Mouse (Mus musculus) limb, embryonic 13.5 days (tissue): ENCODE results near the gene Arl15. TPM values are rescaled to one million over a fixed set of nuclear protein-coding genes. Genes with fewer than 3 reads are reported as not detected.

Experiments
- ATAC-seq: fragments of 200-750 bp; cut with Nextera tagmentation; 2 replicates; pipeline ENCODE4 v1.8.0; 2017; ENCODE audit warnings: low read depth, moderate number of reproducible peaks, moderate TSS enrichment; ENCODE audit not compliant: low FRiP score
- H3K27ac ChIP-seq: fragments of 300-500 bp; sonication (generic); 2 replicates; pipeline ENCODE4 v1.5.1; 2015; ENCODE audit warnings: inconsistent platforms, mild to moderate bottlenecking, moderate library complexity
- H3K27me3 ChIP-seq: fragments of 300-500 bp; sonication (generic); 2 replicates; pipeline ENCODE4 v1.6.1; 2015; ENCODE audit warnings: mild to moderate bottlenecking, inconsistent platforms
- H3K36me3 ChIP-seq: fragments of 300-500 bp; sonication (generic); 2 replicates; pipeline ENCODE4 v1.6.1; 2015; ENCODE audit warnings: inconsistent platforms, mild to moderate bottlenecking, moderate library complexity
- H3K4me1 ChIP-seq: fragments of 300-500 bp; sonication (generic); 2 replicates; pipeline ENCODE4 v1.6.1; 2015; ENCODE audit warnings: inconsistent platforms
- H3K4me2 ChIP-seq: fragments of 300-500 bp; sonication (generic); replicated peaks from 2 replicates; pipeline ENCODE4 v1.6.1; 2015; ENCODE audit warnings: inconsistent platforms, mild to moderate bottlenecking, moderate library complexity
- H3K4me3 ChIP-seq: fragments of 300-500 bp; sonication (generic); 2 replicates; pipeline ENCODE4 v1.5.1; 2015; ENCODE audit warnings: moderate library complexity, mild to moderate bottlenecking, inconsistent platforms
- H3K9ac ChIP-seq: fragments of 300-500 bp; sonication (generic); 2 replicates; pipeline ENCODE4 v1.6.1; 2015; ENCODE audit warnings: mild to moderate bottlenecking, inconsistent platforms
- H3K9me3 ChIP-seq: fragments of 300-500 bp; sonication (generic); 2 replicates; pipeline ENCODE4 v1.6.1; 2016; ENCODE audit warnings: inconsistent platforms
- WGBS: fragments of 180-500 bp; shearing (Covaris S2); methylation state at CpG from one replicate; pipeline ENCODE4 v1.1.7; 2015; 5-methylcytosine and 5-hydroxymethylcytosine counted together
- polyA plus RNA-seq: library from polyadenylated mRNA; unstranded; fragments of >200 nt; fragmentation: Nextera tagmentation; extraction: Ambion mirVana; gene quantifications from 2 replicates; pipeline ENCODE4 v1.2.1, GENCODE M21; 2015

Gene Arl15
- polyA plus RNA-seq, 1 experiment from 2014 or later, result 14.2 TPM

GRCm38 (mm10) chr13:113940151-113940550 lies 145.8 kb downstream of the Arl15 start:
- 0 out of 2 replicates have a peak, but pooled peaks have one; percentile 28 for ATAC-seq
- Histone ChIP-seq H3K9ac (no peak overlapping the region), H3K36me3 (no peaks in the 10 kb centered on the region), H3K4me2 (no peak overlapping the region), H3K4me3 (no peak overlapping the region), H3K4me1 (peaks cover 6% of the 10 kb centered on the region), H3K9me3 (no peaks in the 10 kb centered on the region), H3K27ac (no peak overlapping the region), H3K27me3 (no peaks in the 10 kb centered on the region)
- 86% methylated on average over 7 of the region's 7 CpGs for WGBS

- Histone ChIP-seq H3K36me3 (no peaks in the 10 kb centered on the region), H3K9ac (no peak overlapping the region), H3K9me3 (no peaks in the 10 kb centered on the region), H3K4me2 (no peak overlapping the region), H3K4me3 (no peak overlapping the region), H3K4me1 (peaks cover 6% of the 10 kb centered on the region), H3K27ac (no peak overlapping the region), H3K27me3 (no peaks in the 10 kb centered on the region)
- no peak for ATAC-seq
- WGBS, result 89% methylated on average over 3 of the region's 3 CpGs
These were observed 147.6 kb downstream of the Arl15 start for GRCm38 (mm10) chr13:113941943-113942342.

- 57% methylated on average over 4 of the region's 4 CpGs for WGBS
- Histone ChIP-seq H3K36me3 (no peaks in the 10 kb centered on the region), H3K9me3 (no peaks in the 10 kb centered on the region), H3K4me1 (peaks cover 19% of the 10 kb centered on the region), H3K9ac (no peak overlapping the region), H3K27ac (no peak overlapping the region), H3K4me3 (no peak overlapping the region), H3K27me3 (no peaks in the 10 kb centered on the region), H3K4me2 (no peak overlapping the region)
- no peak for ATAC-seq
These were observed 153.2 kb downstream of the Arl15 start for GRCm38 (mm10) chr13:113947546-113947945.

- no peak for ATAC-seq
- Histone ChIP-seq H3K9ac (no peak overlapping the region), H3K27ac (no peak overlapping the region), H3K4me1 (peaks cover 23% of the 10 kb centered on the region), H3K27me3 (no peaks in the 10 kb centered on the region), H3K4me3 (no peak overlapping the region), H3K4me2 (no peak overlapping the region), H3K36me3 (no peaks in the 10 kb centered on the region), H3K9me3 (no peaks in the 10 kb centered on the region)
- 65% methylated on average over 5 of the region's 5 CpGs for WGBS
These were observed 155.4 kb downstream of the Arl15 start for GRCm38 (mm10) chr13:113949708-113950107.

- Histone ChIP-seq H3K27ac (no peak overlapping the region), H3K4me3 (no peak overlapping the region), H3K4me1 (peaks cover 26% of the 10 kb centered on the region), H3K27me3 (no peaks in the 10 kb centered on the region), H3K9ac (no peak overlapping the region), H3K4me2 (no peak overlapping the region), H3K36me3 (no peaks in the 10 kb centered on the region), H3K9me3 (no peaks in the 10 kb centered on the region)
- ATAC-seq, result no peak
- 55% methylated on average over 6 of the region's 6 CpGs for WGBS
These were observed 155.8 kb downstream of the Arl15 start for GRCm38 (mm10) chr13:113950131-113950530.

GRCm38 (mm10) chr13:113957438-113957837 lies 163.1 kb downstream of the Arl15 start:
- Histone ChIP-seq H3K27ac (no peak overlapping the region), H3K9me3 (no peaks in the 10 kb centered on the region), H3K4me1 (peaks cover 6% of the 10 kb centered on the region; the same call in 1 of the 2 replicates), H3K27me3 (no peaks in the 10 kb centered on the region), H3K4me2 (no peak overlapping the region), H3K9ac (no peak overlapping the region), H3K4me3 (no peak overlapping the region), H3K36me3 (no peaks in the 10 kb centered on the region)
- 89% methylated on average over 4 of the region's 4 CpGs for WGBS
- ATAC-seq, result no peak

GRCm38 (mm10) chr13:113964945-113965344 lies 170.6 kb downstream of the Arl15 start:
- peaks cover 20% of the 10 kb centered on the region for H3K36me3 ChIP-seq
- no peak for ATAC-seq
- 79% methylated on average over 9 of the region's 9 CpGs for WGBS

GRCm38 (mm10) chr13:113970706-113971105 lies 176.4 kb downstream of the Arl15 start:
- Histone ChIP-seq H3K9me3 (no peaks in the 10 kb centered on the region), H3K36me3 (peaks cover 20% of the 10 kb centered on the region), H3K4me3 (no peak overlapping the region), H3K27me3 (no peaks in the 10 kb centered on the region), H3K27ac (no peak overlapping the region), H3K4me1 (peaks cover 29% of the 10 kb centered on the region), H3K9ac (no peak overlapping the region), H3K4me2 (no peak overlapping the region)
- ATAC-seq, result no peak
- 70% methylated on average over 5 of the region's 5 CpGs for WGBS

More at GRCm38 (mm10) chr13:113964945-113965344, 170.6 kb downstream of the Arl15 start:
- Histone ChIP-seq H3K27ac (no peak overlapping the region), H3K27me3 (no peaks in the 10 kb centered on the region), H3K9me3 (no peaks in the 10 kb centered on the region), H3K4me1 (peaks cover 4% of the 10 kb centered on the region; the same call in 1 of the 2 replicates), H3K4me3 (no peak overlapping the region), H3K9ac (no peak overlapping the region), H3K4me2 (no peak overlapping the region)

- no peak for ATAC-seq
- no peaks in the 10 kb centered on the region for H3K27me3 ChIP-seq
- peaks cover 31% of the 10 kb centered on the region for H3K4me1 ChIP-seq
- no peak overlapping the region for H3K27ac ChIP-seq
- peaks cover 20% of the 10 kb centered on the region for H3K36me3 ChIP-seq
- H3K9me3 ChIP-seq, result no peaks in the 10 kb centered on the region
- no peak overlapping the region for H3K4me2 ChIP-seq
- no peak overlapping the region for H3K9ac ChIP-seq
- 62% methylated on average over 7 of the region's 7 CpGs for WGBS
- no peak overlapping the region for H3K4me3 ChIP-seq
These were observed 178.1 kb downstream of the Arl15 start for GRCm38 (mm10) chr13:113972401-113972800.

GRCm38 (mm10) chr13:113974866-113975265 lies 180.6 kb downstream of the Arl15 start:
- no peak overlapping the region for H3K4me3 ChIP-seq
- 0 out of 2 replicates have a peak, but pooled peaks cover 3% of the 10 kb centered on the region for H3K27me3 ChIP-seq
- no peaks in the 10 kb centered on the region for H3K36me3 ChIP-seq
- no peak overlapping the region for H3K9ac ChIP-seq
- no peak for ATAC-seq
- no peaks in the 10 kb centered on the region for H3K9me3 ChIP-seq
- no peak overlapping the region for H3K27ac ChIP-seq
- peaks cover 31% of the 10 kb centered on the region for H3K4me1 ChIP-seq
- no peak overlapping the region for H3K4me2 ChIP-seq
- WGBS, result 67% methylated on average over 1 of the region's 1 CpGs

GRCm38 (mm10) chr13:113975722-113976121 lies 181.4 kb downstream of the Arl15 start:
- Histone ChIP-seq H3K4me1 (peaks cover 38% of the 10 kb centered on the region), H3K9ac (no peak overlapping the region), H3K4me3 (no peak overlapping the region), H3K27ac (no peak overlapping the region), H3K27me3 (0 out of 2 replicates have a peak, but pooled peaks cover 3% of the 10 kb centered on the region), H3K36me3 (no peaks in the 10 kb centered on the region), H3K9me3 (no peaks in the 10 kb centered on the region), H3K4me2 (no peak overlapping the region)
- WGBS, result 16% methylated on average over 6 of the region's 6 CpGs
- ATAC-seq, result no peak

GRCm38 (mm10) chr13:113976936-113977335 lies 182.6 kb downstream of the Arl15 start:
- no peak for ATAC-seq
- Histone ChIP-seq H3K27ac (no peak overlapping the region), H3K9me3 (no peaks in the 10 kb centered on the region), H3K27me3 (0 out of 2 replicates have a peak, but pooled peaks cover 3% of the 10 kb centered on the region), H3K4me2 (no peak overlapping the region), H3K4me1 (peaks cover 44% of the 10 kb centered on the region), H3K36me3 (no peaks in the 10 kb centered on the region), H3K9ac (no peak overlapping the region), H3K4me3 (no peak overlapping the region)
- WGBS, result 63% methylated on average over 4 of the region's 4 CpGs
